Mouse (Mus musculus) adrenal gland, adult 2 months (tissue): Measurements from ENCODE around the gene Ccdc162. TPM values are rescaled to one million over a fixed set of nuclear protein-coding genes. Genes with fewer than 3 reads are reported as not detected.

Experiments
- DNase-seq: peaks from one replicate; pipeline ENCODE4 v3.0.0; 2021
- polyA plus RNA-seq: library from polyadenylated mRNA; depleted of rRNA; stranded (reverse); fragments of >200 nt; gene quantifications from 2 replicates; pipeline ENCODE4 v1.2.3, GENCODE M21; 2012
- total RNA-seq, 2 experiments: library from RNA; stranded (reverse); gene quantifications; 2 replicates each; pipeline ENCODE4 v1.2.3; 2021

The Ccdc162 gene
- total and polyA plus RNA-seq, 3 experiments, result 0.23 to 0.44 (median 0.24) TPM

DNA sequence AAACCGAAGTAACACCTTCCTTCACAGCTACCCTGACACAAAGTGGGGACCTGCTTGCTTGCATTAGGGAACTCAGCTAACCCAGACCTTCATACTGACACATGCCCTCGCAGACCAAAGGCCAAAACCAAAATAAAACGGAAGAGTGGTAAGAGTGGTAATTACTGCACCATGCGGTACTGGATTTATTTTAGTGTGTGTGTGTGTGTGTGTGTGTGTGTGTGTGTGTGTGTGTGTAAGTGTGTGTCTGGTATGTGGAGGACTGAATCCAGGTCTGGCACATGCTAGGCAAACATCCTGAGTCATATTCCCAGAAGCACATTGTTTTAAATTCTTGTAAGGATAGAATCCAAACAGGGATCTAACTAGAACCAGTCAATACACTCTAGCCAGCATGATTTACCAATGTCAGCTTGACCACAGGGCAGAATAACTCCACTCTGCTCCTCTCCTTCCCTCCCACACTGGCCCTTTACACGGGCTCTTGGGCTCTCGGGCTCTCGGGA is 140.1 kb downstream of the Ccdc162 start:
- DNase-seq, result no peak

DNA sequence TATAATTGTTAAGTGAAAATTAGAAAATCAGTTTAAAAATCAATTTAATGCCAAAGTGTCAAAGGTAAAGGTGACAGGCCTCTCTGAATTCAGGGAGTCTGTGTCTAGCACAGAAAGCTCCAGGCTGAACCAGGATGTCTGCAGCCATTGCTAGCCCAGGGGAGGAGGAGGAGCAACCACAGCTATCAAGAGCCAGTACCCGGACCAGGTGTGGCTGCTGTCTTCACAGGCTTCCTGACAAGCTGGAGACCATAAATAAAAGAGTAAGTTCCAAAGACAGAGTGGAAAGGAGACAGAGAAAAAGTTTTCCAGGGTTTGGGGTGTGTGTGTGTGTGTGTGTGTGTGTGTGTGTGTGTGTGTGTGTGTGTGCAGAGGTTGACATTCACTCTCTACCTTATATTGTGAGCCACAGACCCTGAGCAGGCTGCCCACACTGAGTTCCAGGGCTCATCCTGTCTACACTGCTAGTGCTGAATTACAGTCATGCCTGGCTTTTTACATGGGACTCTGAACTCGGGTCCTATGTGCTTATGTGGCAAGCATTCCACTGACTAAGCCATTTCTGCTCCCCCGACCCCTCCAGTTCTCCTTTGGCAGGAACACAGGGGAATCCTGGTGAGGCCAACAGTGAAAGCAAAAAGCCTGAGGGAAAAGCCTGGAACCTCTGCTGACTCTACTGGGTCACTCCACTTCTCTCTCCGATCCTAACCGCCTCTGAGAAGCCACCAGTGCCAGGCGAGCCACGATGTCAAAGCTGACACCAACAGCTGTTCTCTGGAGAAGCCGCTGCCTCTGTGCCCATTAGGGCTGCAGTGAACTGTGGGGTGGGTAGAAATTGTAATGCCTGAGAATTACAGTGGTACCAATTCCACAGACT is 140.7 kb downstream of the Ccdc162 start:
- no peak for DNase-seq

DNA sequence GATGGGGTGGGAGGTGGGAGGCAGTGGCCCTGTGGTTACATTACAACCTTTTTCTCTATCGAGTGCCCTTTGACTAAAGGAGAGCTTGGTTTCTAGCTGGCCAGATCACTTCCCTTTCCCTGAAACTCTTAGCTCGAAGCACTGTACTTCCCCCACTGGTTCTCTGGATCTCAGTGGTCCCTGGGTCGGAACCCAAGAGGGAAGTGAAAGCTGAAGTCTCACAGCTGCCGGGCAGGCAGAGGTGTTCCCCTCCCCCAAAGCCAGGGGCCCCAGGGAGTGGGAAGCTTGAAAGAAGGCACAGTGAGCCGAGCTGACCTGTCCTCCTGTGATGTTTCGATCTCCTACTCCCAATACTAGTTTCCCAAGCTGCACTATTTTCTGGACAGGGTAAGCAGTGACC is 143.2 kb downstream of the Ccdc162 start:
- DNase-seq, result no peak

DNA sequence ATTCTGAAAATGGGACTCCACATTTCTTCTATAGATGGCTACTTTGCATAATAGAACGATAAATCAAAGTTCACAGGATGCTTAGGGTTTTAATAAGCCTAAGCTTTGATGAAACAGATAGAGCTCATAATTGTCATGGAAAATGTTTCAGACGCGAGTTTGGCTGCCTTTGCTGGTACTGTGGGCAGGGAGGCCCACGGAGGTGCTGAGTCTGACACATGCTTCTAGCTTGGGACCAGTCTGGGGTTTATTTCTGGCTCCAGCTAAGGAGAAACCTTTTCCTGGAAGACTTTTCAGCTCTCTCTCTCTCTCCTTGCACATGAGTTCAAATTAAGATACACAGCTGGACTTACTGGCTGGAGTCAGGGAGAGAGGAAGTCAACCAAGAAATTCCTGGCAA is 144.2 kb downstream of the Ccdc162 start:
- DNase-seq, result no peak

DNA sequence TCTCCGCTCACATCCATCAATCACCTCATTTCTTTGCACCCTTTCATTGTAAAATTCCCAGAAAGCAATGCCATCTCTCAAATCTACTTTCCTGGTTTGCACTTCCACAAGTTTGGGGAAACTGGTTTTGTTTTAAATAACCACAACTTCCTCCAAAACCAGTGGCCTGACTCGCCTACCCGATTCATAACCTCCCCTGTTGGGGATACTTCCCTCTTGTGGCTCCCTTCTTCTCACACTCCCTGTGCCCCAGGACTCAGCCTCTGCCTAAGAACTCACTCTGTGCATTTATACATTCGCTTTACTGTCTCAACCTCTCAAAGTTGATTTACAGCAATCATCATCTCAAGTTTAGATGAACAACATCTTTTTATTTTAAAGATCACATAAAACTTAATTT is 145.4 kb downstream of the Ccdc162 start:
- no peak for DNase-seq

DNA sequence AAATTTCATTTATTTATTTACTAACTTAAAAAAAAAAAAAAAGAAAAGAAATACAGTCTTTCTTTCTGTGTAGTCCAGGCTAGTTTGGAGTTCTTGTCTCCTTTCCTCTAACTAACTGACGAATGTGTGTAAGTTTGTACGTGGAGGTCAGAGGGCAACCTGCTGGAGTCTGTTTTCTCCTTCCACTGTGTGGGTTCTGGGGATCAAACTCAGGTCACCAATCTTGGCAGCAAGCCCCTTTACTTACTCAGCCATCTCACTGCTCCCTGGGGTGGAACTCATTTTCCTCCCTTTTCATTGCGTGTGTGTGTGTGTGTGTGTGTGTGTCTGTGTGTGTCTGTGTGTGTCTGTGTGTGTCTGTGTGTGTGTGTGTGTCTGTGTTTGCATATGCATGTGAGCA is 148.1 kb downstream of the Ccdc162 start:
- no peak for DNase-seq

DNA sequence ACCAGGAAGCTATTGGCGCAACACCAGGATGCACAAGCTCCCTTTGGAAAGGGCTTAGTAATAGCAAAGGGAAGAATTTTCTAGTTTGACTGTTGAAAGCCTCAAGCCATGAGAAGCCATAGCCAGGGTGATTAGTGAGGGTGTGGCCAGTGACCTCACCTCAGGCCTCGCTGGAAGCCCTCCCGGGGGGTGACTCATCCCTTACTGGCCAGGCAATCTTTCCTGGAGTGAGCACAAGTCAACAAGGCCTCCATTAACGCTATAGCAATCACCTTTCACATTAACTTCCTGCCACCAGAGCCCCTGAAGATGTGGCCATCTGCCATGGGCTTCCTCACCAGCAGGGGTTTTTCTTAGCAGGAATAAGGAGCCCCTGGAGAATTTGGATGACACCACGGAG is 151.3 kb downstream of the Ccdc162 start:
- peak; percentile 83 for DNase-seq

DNA sequence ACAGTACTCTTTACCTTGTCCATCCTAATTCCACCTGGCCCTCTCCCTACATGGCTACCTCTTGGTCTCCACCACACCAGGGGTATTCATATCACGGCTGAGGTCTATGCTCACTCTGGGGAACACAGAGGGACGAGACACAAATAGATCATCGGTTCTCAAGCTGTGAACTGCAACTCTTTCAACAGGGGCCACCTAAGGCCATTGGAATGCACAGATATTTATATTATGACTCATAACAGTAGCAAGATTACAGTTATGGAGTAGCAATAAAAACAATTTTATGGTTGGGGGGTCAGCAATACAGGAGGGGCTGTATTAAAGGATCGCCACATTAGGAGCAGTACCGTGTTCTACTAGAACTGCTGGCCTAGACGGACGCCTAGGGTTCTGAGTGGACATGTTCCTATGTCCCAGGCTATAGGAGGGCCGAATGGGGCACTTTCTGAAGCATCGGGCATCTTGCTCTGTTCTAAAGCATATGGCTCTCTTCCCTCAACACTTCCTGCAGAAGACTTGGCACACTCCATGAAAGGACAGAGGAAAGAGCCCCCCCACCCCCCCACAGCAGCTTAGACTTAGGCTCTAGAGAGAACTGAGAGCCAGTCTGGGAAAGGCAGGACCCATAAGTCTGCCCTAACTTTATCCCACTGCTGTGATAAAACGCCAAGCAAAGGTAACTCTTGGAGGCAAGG is 154.6 kb downstream of the Ccdc162 start:
- DNase-seq, result no peak

DNA sequence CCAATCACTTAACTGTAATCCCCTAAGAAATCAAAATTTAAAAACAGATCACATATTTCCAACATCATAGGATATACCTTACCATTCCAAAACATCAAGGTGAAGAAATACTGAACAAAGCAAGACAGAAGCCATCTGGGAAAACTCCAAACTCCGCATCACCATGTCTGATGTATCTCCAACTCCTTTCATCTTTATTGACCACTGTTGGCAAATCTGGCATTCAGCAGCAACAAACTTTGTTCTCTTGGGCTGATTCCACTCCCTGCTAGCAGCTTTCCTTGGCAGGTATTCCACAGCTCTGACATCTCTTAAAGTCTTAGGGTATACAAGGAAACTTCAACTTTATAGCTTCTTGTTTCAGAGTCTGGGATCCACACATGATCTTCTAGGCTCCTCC is 158.0 kb downstream of the Ccdc162 start:
- no peak for DNase-seq

DNA sequence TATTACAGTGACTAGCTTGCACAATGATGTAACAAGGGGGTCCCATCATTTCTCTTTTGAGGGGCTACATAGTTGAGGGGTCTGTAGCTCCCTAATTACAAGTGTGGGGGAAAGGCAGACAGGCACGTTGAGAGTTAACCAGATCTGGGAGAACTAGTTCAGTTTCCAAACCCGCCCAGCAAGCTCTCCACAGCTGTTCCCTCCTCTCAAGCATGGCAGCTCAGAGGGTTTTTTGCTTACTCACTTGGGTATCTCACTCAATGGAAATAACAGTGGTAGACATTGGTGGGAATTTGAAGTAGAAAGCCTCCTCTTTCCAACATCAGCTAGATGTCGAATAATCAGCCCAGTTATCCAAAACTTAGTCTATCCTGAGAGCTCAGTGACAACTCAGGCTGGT is 161.4 kb downstream of the Ccdc162 start:
- no peak for DNase-seq

DNA sequence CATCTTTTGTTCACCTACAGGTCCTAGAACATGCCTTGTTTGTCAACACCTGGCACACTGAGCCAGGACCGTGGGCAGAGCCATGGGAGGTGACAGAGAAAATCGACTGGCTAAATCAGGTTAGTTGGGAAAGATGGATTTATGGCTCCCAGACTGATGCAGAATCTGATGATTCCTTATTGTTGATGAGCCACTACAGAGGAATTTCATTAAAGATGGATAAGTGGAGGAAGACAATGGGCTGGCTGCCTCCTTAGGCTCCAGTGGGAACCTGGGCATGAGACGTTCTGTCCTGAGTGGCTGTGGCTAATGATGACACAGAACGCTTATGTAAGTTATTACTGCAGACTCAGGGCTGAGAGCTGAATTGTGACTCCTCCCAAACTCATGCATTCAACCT is 162.7 kb downstream of the Ccdc162 start:
- no peak for DNase-seq

DNA sequence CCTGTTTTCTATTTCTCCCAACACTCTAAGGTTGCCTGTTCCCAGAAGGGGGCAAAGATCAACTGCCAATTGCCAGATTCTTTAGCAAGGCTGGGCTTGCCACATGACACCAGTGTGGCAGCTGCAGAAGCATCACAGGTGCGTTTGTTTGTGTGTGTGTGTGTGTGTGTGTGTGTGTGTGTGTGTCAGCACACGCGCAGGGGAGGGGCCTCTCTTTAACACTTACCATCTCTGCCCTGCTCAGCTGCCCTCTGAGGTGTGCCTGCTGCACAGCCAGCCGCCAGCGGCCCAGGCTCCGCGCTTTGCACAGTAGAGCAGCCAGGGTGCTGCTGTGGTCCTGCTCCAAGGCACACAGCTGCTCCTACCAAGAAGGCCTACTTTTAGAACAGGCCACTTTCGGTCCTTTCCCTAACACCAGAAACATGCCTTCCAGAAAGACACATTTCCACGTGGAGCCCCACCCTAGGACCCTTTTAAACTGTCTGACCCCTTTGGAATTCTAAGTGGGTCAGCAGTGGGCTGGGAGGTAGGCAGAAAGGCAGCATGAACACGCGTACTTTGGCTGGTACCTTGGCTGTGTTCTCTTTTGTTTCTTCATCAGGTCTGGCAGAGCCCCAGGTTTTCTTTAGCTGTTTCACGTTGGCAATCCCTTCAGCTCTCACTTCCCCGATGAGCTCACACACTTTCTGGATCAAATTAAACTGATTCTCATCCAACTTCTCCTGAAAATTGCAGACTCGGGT is 163.4 kb downstream of the Ccdc162 start:
- peak; percentile 50 for DNase-seq

DNA sequence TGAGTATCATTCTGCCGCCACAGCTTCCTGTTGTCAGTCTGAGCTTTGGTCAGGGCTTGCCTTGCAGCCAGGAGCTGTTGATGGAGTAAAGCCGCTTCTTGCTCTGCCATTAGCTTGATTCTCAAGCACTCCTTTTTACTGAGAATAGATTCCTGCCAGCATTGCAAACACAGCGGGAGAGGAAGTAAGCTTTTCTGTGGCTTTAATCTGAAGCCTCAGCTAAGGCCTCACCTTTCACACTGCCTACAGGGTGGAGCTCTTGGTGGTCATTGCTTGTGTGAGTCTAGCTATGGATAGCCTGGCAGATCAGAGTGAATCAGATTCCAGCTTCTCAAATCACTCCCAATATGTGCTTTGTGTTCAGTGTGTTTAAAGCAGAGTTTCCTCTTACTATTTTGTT is 164.1 kb downstream of the Ccdc162 start:
- no peak for DNase-seq

DNA sequence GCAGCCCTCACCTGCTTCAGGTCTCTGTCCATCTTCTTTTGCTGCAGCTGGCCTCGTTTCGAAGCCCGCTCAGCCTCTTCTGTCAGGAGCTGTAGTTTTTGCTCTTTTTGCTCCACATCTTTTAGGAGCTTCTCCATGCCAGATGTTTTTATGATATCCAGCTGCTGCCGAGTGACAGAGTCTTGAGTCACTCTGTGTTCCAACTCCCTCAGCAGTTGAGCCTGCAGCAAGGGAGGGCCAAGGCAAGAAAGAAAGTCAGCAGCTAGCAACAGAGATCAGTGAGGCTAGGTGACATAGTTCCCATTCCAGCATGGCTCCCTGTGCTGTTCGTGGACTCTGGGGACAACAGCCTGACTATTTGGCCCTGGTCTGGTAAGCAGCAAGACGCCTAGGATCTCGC is 165.7 kb downstream of the Ccdc162 start:
- no peak for DNase-seq

DNA sequence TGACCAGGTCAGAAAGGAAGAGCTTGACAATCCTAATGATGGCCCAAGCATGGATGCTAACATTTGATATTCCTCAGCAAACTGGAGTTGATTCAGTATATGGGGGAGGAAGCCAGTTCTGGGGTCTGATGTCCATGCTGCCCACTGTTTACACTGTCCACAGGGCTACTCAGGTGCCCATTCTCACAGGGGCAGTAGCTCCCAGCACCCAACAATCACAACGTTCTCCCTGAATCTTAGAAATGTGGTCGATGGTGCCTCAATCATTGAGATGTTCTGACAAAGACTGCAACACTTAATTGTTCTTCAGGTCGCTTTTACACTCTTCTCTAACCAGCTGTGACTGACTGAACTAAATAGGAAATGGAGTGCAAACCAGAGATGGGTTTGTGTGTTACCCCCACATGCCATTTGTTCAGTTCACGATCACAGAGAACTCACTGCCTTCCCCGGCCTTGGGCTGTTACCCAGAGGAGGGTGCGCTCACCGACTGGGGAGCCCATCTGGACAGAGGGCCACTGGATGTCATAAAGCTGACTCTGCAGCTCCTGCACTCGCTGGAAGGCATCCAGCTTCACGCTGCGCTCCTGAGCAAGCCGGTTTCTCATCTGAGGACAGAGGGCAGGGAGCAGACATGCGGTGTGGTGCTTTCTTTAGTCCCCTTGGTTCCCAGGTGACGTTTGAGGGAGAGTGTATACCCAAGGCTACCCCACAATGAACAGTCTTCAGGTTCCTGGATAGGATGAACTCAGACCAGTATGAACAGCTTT is 169.9 kb downstream of the Ccdc162 start:
- peak; percentile 37 for DNase-seq

DNA sequence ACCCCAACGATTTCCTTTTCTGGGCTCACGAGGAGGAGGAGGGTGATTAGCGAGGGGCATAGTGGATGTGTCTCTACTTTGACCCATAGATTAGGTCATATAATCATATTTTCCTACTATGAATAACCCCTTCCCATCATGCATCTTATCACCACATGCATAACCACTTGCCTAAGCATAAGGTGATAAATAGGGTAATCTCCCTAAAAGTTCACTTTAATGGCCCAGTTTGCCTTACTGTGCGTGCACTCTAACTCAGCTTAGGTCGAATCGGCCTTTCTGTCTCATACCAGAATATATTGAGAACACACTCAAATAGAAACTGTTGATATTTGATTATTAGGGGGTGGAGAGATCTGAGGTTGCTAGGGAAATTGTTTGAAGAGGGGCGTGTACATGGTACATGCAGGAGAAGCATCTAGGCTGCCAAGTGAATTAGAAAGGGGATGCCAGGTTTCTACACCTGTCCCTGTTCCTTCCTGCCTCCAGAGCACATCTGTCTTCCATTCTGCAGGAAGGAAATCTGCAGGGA is 171.1 kb downstream of the Ccdc162 start:
- DNase-seq, result no peak

DNA sequence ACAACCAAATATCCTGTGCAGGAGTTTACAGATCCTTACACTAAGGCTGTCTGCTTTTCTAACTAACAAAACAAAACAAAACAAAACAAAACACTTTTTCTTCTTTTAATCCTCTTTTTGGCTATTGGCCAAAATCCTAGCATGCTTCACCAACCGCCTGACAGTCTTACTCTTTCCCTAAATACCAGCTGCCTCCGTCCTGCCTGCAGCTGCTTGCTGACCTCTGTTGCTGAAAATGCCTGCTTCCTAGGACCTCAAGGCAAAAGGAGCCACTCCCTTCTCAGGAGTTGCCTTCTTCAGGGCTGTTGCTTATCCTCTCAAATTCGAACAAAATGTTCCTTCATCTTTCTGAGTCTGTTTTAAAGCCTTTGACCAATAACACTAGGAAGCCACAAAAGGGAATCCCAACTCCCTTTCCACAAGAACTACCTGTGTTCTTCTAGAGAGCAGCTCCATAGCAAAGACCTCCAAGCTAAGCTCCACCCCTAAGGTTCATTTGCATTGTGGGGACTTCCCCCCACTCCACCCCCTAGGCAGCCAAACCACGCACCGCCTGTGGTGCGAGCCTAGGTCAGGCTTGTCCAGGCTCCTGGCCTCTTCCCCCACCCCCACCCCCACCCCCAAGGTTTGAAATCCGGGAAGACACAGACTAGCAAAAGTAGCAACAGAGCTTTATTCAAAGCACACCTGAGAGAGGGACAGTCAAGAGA is 171.8 kb downstream of the Ccdc162 start:
- no peak for DNase-seq

DNA sequence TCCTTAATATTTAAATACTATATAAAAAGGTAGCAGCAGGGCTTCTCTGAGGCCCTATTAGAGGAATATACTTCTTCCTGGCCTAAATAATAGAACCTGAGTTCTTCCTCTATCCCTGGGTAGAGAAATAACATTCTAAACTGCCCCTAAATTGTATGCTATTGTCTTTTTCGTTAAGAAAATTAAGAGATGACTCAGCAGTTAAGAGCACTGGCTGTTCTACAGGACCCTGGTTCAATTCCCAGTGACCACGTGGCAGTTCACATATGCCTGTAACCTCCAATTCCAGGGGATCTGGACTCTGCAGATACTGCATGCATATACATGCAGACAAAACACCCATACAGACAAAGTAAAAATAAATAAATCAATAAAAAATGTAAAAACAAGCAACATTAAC is 172.6 kb downstream of the Ccdc162 start:
- DNase-seq, result no peak

DNA sequence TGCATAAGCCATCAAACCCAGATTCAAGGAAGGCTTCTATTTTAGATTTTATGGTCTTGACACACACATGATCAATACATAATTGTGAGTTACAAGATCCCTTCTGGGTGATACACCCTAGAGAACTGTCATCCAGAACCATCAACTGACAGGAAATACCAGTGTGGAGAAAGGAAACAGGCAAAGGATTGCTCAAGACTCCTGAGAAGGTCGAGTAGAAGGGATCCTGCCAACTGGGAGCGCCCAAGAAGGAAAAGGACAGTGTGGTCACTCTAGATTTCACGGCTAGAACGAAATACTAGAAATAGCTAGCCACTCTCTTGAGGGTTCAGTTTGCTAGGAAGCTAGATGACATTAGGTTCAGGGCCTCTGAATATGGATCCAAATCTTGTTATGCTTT is 173.0 kb downstream of the Ccdc162 start:
- DNase-seq, result no peak

DNA sequence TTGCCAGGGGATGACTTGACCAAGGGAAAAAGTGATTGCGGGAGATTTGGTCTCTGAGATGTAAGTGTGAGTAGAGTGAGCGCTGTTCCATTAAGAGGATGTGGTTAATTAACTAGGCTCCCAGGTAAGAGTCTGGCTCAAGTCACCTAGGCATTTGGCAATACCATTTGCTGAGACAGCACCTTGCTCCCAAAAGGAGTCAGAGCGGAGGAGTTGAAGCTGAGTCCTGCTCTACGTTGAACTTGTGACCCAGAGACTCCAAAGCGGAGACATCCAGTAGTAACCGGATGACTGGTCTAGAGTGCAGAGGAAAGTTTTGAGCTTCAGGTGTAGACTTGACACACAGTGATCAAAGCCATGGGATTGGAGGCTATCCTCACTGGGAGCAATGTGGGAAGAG is 174.4 kb downstream of the Ccdc162 start:
- no peak for DNase-seq

DNA sequence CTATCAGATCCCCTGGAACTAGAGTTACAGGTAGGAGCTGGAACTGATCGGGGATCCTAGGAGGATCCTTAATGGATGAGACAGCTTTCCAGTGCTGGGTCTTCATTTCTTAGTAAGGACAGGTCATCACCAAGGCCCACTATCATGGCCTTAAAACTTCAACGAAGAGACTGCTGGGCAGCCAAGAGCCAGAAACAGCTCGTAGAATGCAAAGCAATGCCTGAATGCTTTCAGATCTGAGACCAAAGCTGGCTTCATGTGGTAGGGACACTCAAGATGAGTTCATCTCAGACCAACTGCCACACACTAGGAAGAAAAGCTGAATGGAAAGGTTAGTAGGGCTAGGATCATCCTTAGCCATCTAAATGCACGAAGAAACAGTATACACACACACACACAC is 177.4 kb downstream of the Ccdc162 start:
- DNase-seq, result no peak
